Mouse (Mus musculus) lung, adult 2 months (tissue): ENCODE data around the gene Astn2.

ENCODE experiments used
- CTCF ChIP-seq: fragments of 200-500 bp; IDR thresholded peaks from 2 replicates; pipeline ENCODE4 v1.5.1; 2011; ENCODE audit warnings: mild to moderate bottlenecking, low read length, control low read depth; ENCODE audit not compliant: insufficient read depth
- POLR2A ChIP-seq: fragments of 200-500 bp; IDR thresholded peaks from 2 replicates; pipeline ENCODE4 v1.6.1; 2011; ENCODE audit warnings: low read depth, mild to moderate bottlenecking, control low read depth, low read length, borderline replicate concordance; ENCODE audit errors: extremely low read depth

- TF ChIP-seq CTCF: no peak
- no peak for TF ChIP-seq POLR2A
These were observed 373.0 kb downstream of the Astn2 start for GRCm38 (mm10) chr4:66031320-66031870.
